Mouse (Mus musculus) spleen, adult 12 weeks (tissue): Measurements from ENCODE around the gene Atg101.

Source experiments
- DNase-seq: peaks from one replicate; pipeline ENCODE4 v3.0.0; 2022; ENCODE audit warnings: low spot score

The Atg101 gene

GRCm38 (mm10) chr15:101255842-101256462 is 28.1 kb upstream of the Atg101 start:
- no peak for DNase-seq

DNA sequence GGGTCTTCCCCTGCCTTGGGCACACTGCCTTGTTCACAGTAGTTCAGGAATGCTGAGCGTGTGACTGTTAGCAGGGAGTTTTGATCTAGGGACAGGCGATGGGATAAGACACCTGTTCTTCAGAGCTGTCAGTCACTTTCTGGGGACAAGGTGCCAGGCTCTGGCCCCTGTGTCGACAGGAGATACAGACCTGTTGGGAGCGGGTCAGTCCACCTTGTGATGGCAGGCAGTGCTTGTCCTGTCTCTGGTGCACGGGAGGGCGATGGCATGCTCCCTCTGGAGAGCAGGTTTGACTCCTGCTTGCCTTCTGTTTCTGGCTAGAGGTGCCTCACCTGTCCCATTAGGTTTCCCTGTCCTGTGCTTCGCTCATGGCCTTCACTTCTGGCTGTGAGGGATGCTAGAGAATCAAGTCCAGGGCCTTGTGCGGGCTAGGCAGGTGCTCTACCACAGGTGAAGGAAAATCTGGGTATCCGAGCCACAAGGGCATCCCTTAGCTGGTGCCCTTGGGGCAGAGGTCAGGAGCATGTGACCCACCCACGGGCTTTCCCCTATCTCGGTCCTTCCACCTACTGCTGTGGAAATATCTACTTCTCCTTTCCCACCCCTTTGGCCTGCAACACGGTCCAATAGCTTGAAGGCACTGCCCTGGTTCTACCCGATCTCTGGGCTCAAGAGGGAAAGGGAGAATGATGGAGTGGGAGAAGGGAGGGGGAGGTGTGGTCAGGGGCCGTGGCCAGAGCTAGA is 27.4 kb upstream of the Atg101 start:
- no peak for DNase-seq

DNA sequence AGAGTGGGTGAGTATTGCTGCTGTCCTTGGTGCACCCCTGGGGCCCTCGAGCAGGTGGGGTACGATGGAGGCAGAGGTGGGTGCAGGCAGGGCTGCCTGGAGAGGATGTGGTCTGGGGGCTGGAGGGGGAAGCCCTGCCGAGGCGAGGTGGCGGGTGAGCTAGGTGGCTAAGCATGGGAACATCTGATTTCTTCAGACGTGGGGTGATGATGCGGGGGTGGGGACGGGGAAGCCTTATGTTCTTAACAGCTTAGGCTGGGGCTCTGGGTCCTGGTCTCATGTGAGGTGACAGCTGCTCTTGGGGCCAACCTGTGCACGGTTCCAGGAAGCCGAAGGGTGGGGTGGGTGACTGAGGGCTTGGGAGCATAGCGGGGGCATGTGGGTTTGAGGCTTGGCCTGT is 25.7 kb upstream of the Atg101 start:
- no peak for DNase-seq

DNA sequence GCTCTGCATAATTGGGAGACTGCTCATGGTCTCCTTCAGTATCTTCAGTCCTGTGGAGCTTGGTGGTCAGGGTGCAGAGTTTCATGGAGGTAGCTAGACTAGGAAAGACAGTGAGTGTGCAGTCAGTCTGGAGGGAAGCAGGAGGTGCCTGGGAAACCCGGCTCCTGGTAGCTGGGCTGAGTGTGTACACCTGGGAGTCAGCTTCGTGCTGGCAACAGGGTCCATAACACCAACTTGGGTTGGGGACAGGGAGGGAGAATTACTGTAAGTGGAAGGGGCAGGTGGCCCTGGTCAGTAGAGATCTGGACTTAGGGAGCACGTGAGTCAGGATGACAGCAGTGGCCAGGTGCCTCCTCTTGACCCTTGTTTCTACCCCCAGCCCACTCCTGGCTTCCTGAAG is 24.1 kb upstream of the Atg101 start:
- no peak for DNase-seq

DNA sequence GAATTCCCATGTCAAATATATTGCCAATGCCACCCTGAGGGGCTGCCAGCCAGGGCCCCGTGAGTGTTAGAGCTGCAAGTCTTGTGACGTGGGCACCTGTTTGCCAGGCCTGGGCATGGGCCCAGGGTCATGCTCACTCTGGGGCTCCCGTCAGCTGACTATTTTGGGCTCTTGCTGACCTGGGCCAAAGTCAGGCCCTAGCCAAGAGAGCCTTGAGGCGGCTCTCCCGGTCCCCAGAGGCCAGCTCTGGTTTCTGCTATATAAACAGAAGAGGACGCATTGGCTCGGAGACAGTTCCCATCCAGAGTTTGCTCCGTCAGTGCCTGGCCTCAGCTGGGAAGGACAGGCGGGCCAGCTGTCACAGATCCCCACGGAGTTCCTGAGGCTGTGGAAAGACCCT is 23.7 kb upstream of the Atg101 start:
- DNase-seq = no peak

DNA sequence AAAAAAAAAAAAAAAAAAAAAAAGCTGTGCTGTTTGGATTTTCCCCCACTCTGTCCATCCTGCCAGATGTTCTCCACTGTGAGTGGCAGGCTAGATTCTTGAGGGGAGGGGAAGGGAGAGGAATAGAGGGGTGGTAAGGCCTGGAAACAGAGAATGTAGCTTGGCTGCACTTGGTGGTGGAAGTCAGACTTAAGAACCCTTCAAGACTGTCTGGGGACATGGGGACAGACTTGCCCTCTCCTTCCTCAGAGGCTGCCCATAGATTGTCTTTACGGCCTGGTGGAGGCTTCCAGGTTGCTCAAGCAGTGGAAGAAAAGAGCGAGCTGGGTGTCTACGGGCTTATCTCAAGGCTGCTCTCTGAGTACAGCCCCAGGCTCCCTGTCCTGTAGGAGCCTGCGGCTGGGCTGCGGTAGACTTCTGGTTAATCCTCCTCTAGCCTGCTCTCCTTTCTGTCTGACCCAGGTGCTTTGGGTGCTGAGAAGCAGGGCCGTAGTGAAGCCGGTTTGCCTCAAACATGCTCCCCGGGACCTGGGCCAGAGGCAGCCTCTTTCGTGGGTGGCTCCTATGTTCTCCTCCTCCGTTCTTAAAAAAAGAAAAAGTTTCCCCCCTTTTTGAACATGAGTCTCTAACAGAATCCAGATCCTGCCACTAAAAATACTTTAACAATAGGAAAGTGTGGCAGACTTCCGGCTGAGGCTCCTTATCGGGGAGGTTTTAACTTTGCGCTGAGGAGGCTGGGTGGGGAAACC is 23.0 kb upstream of the Atg101 start:
- no peak for DNase-seq

- no peak for DNase-seq
Observed at GRCm38 (mm10) chr15:101262502-101262901, 21.6 kb upstream of the Atg101 start.

DNA sequence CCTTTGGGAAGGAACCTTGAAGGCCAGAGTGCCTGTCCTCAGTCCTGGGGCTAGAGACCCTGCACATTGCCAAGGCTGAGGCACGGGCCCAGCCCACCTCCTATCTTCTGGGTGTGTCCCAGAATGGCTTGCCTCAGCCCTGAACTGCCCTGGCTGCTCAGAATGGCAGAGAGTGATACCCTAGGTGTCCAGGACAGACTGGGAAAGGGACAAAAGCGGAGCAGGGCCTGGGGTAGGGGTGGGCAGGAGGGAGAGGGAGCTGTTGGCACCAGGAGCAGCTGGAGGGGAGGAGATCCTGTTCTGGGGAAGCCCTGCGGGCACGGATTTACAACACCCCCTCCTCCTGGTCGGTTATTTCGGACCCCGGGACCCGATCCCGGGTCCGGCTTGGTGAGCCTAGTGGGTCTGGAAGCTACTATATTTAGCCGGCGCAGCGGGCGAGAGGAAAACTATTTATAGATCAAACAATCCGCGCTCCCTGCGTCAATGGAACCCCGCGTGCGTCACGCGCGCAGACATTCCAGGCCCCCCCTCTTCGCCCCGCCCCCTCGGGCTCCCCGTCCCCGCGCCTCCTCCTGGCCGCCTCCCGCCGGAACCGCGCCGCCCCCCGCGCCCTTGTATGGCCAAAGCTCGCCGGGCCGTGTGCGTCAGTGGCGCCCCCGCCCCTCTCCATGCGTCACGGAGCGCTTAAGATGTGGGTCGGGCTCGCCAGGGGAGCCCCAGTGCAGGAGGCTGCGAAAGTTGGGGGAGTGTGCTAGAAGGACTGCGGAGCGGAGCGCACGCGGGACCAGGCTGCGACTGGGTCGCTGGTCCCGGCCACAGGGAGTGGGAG is 17.7 kb upstream of the Atg101 start:
- DNase-seq = peak; percentile 71

DNA sequence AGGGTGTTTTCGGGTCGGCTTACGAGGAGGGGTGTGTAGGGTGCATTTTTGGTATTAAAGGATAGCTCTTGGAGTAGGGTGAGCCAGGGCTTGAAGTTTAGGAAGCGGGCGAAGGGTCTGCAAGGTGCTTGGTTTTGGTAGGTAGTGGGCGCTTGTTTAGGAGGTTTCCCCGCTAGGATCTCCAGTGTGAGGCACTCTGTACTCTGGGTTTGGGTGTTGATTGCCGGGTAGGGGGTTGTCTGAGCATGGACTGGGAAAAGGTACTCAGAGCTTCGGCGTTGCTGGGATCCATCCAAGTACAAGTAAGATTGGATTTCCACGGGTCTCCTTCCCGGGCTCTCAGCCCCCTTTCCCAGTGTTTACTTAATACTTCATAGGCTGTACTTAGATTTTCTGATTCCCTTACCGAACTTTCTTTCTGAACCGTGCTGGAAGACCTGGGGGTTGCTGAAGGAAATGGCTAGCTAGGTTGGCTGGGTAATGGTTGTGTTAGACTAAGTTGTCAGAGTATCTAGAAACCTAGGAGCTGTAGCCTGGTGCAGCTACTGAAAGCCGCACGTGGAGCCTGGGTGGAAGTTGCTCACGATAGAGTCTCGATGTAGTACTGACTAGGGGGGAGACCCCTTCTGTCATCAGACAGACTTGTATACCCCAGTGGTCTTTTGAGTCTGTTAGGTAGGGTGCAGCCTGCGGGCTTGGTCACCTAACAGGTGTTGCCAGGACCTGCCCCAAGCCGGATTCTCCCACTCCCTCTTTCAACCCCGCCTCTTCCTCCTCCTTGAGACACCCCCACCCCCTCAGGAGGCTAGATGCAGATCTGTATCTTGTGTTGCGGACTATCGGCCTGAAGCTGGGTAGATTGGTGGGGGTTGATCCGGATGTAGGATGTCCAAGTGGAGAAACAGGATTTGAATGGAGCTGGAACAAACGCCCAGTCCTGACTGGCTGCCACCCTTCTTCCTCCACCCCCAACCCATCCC is 16.7 kb upstream of the Atg101 start:
- DNase-seq = no peak

- DNase-seq = no peak
Observed at GRCm38 (mm10) chr15:101270101-101270820, 13.8 kb upstream of the Atg101 start.

GRCm38 (mm10) chr15:101271107-101271506 is 13.0 kb upstream of the Atg101 start:
- DNase-seq = no peak

DNA sequence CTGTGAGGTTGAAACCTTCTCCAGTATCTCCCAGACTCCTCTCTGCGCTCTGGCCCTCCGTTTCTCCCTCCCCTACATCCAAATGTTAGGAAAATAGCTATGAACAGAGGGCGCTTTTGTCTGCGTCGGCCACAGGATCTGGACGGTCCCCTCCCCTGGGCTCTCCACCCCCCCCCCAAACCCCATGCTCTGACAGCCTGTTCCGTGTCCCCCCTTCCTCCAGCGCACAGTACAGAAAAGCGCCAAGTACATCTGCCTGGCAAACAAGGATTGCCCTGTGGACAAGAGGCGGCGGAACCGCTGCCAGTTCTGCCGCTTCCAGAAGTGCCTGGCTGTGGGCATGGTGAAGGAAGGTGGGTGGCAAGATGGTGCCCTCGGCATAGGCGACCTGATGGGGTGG is 12.6 kb upstream of the Atg101 start:
- no peak for DNase-seq

GRCm38 (mm10) chr15:101274380-101274779 is 9.7 kb upstream of the Atg101 start:
- no peak for DNase-seq

DNA sequence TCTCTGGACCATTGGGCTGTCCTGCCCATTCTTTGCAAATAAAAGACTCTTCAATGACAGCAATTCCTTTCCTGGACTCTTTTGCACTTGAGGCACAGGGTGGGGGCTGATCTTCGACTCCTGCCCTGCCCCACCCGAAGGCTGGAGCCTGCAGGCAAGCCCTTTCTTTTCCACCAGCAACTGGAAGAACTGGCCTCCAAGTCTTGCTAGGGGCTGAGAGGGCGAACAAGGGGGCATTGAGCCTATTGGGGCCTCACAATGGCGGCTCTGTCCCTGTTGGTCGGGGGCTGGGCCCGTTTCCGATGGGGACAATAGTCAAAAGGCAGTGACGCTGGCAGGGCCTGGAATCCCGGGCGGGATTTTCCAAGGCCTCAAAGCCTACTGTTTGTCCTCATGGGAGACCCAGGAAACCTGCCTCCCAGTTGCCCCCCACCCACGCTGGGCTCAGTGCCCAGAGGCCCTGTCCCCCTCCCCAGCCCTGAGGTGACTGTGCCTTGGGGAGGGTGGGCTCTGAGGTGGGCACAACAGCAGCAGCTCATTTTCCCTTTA is 6.6 kb upstream of the Atg101 start:
- no peak for DNase-seq

DNA sequence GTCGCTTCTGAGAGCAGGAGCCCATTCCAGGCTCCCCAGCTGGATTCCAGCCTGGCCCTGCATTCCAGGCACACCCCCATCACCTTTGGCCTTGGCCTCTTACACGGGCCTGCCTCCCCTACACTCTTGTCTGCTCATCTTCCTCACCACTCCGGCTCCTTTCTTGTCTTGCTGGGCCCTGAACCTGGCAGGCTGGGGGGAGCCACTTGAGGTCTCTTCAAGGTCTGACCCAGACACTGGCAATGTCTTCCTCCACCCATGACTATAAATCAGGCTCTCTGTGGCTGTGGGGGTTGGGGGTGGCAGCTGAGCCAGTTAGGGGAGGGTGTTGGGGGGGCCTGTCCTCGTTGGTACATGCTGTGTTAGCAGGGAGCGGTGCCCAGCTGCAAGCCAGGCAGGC is 5.5 kb upstream of the Atg101 start:
- DNase-seq = no peak

DNA sequence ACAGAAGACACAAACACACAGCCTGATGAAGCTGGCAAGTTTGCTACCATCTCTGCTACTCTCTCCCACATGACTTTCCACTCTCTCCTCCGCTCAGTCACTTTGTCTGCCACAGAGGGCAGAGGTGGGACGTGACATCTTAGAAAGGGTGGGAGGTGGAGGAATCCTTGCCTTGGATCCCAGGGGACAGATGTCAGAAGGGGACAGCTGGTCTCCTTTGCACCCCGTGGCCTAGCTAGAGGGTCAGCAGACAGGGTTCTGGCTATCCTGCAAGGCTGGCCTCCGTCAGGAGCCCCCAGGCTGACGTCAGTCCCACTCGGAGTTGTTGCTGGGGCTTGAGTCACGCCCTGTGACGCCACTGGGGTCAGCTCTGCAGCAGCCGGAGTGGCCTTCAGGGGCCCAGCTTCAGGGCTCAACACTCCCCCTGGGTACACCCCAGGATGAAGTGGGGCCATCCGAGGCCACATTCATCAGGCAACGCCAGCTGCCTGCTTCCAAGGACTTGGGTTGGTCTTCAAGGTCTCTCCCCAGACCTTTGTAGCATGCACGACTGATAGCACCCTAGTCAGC is 4.6 kb upstream of the Atg101 start:
- DNase-seq = no peak

GRCm38 (mm10) chr15:101282471-101282870 is 1.6 kb upstream of the Atg101 start:
- DNase-seq = no peak

GRCm38 (mm10) chr15:101283183-101283910 is 725 bp upstream of the Atg101 start:
- DNase-seq = peak; percentile 25

DNA sequence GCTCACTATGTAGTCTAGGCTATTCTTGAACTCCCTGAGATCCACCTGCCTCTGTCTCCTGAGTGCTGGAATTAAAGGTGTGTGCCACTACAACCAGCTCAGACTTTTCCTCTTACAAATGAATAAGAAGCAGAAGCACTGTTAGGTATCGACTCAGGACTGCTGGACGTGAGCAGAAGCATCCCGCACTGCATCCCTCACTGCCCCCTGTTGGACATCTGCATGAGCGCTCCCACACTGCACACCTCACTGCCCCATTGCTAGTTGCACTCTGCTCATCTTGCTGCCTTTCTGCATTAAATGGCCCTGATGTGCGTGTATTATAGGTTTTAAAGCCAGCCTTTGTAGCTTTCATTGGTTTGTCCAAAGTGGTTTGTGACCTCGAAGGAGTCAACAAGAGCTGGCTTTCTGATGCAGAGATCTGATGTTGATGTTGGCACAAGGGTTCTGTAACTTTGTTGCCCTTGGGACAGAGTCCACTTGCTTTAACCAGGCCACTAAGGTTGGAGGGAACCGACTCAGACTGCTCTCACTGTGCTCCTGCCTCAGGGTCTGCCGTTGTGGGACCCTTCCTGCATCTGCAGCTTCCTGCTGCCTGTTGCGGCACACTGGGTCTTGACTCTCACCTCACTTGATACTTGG is 2.2 kb downstream of the Atg101 start:
- DNase-seq = no peak
